Mouse (Mus musculus): Measurements from ENCODE around the gene Slc35f6.

Slc35f6 gene

DNA sequence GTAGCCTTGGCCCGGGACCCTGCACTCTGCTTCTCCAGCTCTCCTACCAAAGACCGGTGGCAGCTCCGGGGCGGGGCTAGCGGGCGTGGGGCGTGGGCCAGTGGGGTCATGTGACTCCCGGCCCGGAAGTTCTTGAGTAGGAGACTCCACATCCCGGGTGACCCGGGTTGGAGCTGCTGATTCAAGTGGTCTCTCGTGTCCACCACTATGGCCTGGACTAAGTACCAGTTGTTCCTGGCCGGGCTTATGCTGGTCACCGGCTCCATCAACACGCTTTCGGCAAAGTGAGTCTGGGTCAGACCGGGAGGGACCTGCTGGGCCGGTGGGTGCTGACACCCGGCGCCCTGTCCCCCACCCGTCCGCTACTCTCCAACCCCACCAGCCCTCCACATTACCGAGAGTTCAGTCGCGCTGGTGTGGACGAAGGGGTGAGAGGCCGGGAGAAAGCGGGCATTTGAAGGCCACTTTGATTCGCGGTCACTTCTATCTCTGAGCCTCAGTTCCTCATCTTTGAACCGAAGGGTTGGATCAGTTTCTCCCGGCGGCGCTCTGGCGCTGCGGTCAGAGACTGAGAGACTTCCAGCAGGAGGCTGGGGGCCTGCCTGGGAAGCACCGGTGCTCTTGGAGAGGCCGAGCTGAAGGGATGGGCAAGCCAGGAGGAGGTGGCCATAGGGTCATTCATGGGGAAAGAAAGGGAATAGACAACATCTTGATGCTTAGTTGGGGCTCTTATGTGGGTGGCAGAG is at the start of gene Slc35f6:
Gene Slc35f6, plus strand, starts transcription at position 119 of the 746 bp plus-strand sequence.
- DNase-seq (ENCODE audit: low spot score), result peak; percentile 90

DNA sequence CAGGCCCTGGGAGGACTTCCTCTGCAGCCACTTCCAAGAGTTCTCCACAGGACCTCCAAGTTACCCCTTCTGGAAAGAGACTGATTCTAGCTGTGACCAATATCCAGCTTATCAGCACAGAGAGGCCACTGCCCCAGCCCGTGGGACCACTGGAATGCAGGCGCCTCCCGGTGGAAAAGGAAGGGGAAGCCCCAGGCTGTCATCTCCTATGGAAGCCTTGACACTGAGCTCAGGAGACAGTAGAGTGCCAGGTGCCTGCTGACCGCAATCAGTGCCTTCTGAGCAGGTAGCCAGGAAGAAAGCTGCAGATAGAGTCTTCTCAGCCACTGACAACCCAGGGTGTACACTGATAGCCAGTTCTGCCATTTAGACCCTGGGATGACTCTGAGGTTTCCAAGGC is 46.3 kb upstream of the Slc35f6 start:
- no peak for DNase-seq (ENCODE audit: low spot score)

GRCm38 (mm10) chr5:30603255-30603654 is 44.5 kb upstream of the Slc35f6 start:
- DNase-seq (ENCODE audit: low spot score), result no peak

GRCm38 (mm10) chr5:30603926-30604325 is 43.8 kb upstream of the Slc35f6 start:
- no peak for DNase-seq (ENCODE audit: low spot score)

DNA sequence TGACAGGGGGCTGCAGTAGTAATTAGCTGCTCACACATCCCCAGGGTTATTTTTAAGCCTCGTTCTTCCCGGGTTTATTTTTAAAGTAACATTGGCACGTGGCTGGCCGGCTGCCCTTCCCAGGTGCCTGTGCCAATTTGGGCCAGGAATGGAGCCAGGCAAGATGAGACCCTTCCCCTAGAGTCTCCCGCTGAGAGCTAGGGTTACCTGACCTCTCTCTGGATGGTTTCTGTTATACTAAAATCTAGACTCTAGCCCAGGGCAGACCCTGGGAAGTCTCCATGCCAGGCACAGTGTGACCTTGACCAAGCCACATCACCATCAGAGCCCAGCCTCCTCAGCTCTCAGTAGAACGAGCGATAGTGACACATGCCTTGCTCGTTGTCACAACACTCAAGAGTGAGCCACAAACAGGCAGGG is 43.0 kb upstream of the Slc35f6 start:
- DNase-seq (ENCODE audit: low spot score), result no peak

GRCm38 (mm10) chr5:30605649-30606048 is 42.1 kb upstream of the Slc35f6 start:
- no peak for DNase-seq (ENCODE audit: low spot score)

- DNase-seq (ENCODE audit: low spot score), result peak; percentile 71
Measured at GRCm38 (mm10) chr5:30606424-30607073, 41.2 kb upstream of the Slc35f6 start.

GRCm38 (mm10) chr5:30609094-30609493 is 38.6 kb upstream of the Slc35f6 start:
- DNase-seq (ENCODE audit: low spot score), result no peak

DNA sequence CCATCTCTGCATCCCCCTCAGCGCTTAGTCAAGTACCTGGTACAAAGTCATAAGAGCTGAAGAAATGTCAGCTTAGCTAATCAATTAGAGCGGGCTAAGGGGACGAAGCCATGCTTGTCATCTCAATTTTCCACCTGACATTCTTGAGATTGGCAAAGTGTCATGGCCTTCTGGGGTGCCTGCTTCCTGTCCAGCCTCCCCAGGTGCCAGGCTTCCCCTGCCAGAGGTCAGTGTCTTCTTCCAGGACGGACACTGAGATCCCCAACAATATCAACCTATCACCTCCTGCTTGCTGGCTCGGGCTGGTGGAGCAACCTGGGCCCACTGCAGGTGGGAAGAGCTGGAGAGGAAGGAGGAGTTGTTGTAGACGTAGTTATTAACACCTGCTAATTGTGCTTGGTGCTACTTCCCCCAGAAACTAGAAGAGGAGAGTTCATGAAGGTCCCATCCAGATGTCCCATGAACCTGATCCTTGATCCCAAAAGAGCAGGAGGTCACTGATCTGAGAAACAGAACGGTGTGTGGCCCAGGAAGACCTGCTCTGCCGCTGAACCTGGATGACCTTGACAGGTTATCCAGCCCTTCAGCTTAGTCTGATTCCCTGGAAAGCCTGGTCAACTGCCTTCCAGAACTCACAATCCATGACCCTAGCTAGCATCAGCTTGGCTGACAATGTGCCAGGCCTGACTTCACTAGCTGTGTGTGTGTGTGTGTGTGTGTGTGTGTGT is 37.7 kb upstream of the Slc35f6 start:
- no peak for DNase-seq (ENCODE audit: low spot score)

DNA sequence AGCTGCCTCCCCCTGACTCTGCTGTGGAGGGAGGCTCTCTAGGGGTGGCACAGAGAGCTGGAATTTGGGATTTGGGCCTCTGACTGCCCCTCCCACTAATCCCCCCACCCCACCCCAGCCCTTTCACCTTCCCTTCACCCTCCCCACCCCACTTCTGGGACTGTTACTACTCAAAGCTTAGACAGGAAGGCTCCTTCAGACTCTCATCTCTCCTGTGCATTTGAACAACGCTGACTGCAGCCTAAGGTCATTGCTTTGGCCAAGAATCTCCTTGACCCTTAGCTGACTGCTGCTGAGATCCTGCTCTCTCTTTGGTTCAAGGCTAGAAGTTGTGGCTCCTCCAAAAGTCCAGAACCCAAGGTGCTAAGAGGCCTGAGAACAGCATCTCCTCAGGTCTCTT is 36.6 kb upstream of the Slc35f6 start:
- DNase-seq (ENCODE audit: low spot score), result no peak

- DNase-seq (ENCODE audit: low spot score), result no peak
Measured at GRCm38 (mm10) chr5:30611689-30612088, 36.0 kb upstream of the Slc35f6 start.

DNA sequence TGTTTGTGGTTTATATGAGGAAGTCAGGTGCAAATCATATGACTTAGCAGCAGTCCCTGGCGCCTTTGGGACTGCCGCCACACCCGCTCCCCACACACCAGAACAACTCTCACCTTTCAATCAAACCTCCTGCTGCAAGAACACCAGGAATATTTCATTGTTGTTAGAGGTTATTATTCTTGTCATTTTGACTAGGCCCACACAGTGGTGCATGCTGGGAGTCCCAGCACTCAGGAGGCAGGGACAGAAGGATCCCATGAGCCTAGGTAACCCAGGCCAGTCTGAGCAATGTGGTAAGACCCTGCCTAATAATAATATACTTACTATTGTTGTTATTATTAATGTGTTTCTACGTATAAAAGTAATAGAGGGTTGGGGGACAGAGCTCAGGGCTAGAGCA is 35.2 kb upstream of the Slc35f6 start:
- no peak for DNase-seq (ENCODE audit: low spot score)

DNA sequence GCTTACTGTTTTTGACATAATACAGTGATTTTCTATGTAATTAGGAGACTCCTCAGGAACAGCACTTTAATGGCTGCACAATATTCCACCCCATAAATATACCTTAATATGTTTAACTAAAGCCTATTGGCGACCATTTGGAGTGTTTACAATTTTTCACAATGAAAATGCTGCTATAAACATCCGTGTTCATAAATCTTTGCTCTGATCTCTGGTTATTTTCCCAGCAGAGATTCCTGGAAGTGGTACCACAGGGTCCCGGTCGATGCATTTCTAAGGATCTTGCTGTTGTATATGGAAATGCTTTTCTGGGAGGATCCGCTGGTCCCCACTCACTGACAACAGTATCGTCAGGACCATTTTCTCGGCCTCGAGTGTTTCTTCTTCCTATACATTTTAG is 34.5 kb upstream of the Slc35f6 start:
- no peak for DNase-seq (ENCODE audit: low spot score)

DNA sequence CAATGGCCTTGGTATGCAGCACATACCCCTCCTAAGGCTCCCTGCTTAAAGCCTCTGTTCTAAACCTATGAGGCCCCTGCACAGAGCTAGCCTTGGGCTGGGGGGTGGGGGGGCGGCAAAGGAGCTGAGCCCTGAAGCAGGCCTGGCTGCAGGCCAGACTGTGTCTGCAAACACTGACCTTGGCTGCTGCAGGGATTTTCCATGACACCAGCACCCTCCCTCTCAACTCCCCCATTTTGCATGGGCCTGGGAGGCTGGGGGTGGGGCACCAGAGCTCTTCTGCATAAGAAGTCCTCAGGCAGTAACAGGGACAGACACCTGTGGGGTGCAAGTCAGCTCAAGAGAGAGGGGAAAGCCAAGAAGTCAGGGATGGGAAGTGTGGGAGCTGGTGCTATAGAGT is 33.5 kb upstream of the Slc35f6 start:
- no peak for DNase-seq (ENCODE audit: low spot score)

DNA sequence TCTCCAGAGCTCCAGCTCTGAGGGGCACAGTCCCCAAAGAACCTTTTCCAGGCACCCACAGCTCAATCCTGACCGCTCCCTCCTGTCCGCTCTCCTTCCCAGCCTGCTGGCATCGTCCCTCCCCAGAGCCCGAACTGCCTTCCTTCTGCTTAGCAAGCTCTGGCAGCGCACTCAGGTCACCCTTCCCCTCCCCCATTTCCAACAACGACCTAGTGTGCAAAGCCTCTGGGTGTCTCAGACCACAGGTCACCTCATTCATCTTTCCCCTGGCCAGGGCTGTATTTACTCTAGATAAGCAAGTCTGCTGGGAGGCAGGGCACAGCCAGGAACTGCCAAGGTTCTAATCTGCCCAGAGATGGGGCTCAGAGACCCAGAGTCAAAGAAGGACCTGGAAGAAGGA is 32.3 kb upstream of the Slc35f6 start:
- DNase-seq (ENCODE audit: low spot score), result no peak

DNA sequence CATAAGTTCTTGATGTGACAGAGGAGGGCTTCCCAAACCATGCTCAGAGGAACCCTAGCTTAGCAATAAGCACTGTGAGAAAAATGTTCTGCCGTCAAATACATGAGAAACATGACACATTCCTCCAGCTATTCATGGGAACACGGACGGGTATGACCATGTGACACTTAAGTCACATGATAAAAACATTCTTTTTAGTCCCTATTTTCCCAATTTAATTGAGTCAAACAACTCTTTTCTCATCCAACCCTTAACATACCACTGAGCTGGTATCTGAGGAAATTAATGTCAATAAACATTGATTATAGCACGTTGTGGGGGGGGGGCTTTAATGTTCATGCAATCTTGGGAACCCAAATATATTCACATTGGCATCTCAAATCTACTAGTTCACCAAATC is 31.9 kb upstream of the Slc35f6 start:
- no peak for DNase-seq (ENCODE audit: low spot score)

GRCm38 (mm10) chr5:30616644-30617043 is 31.1 kb upstream of the Slc35f6 start:
- DNase-seq (ENCODE audit: low spot score), result no peak

GRCm38 (mm10) chr5:30617357-30617756 is 30.4 kb upstream of the Slc35f6 start:
- no peak for DNase-seq (ENCODE audit: low spot score)

DNA sequence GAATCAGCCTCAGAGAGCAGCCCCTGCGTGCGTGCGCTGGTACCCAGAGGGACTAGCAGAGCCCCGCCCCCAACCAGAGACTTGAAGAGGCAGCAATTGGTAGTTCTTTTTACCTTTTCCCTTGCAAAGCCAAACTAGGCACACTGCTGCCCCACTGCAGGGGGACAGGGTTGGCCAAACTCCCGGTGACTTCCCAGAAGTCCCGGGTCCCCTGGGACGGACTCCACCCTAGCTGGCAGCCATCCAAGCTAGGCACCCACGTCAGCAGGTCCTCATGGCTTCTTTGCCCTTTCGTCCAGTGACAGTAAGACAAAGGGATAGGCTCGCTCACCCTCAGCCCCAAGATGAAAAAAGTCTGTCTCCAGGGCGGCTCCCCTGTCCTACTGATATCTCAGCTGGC is 29.9 kb upstream of the Slc35f6 start:
- no peak for DNase-seq (ENCODE audit: low spot score)

GRCm38 (mm10) chr5:30618376-30619003 is 29.2 kb upstream of the Slc35f6 start:
- DNase-seq (ENCODE audit: low spot score), result no peak

- no peak for DNase-seq (ENCODE audit: low spot score)
Measured at GRCm38 (mm10) chr5:30619211-30619610, 28.5 kb upstream of the Slc35f6 start.

GRCm38 (mm10) chr5:30620567-30620966 is 27.2 kb upstream of the Slc35f6 start:
- DNase-seq (ENCODE audit: low spot score), result no peak

Measured in left cerebral cortex, adult 11 months (tissue).